Mouse (Mus musculus) frontal cortex, adult (tissue): ENCODE measurements around the gene Dnah17.

Experiments used
- ATAC-seq: cut with Nextera tagmentation; 2 replicates; pipeline ENCODE4 v1.9.2; 2017; ENCODE audit warnings: mild to moderate bottlenecking, moderate library complexity, mixed read lengths; ENCODE audit not compliant: low TSS enrichment

Gene Dnah17

DNA sequence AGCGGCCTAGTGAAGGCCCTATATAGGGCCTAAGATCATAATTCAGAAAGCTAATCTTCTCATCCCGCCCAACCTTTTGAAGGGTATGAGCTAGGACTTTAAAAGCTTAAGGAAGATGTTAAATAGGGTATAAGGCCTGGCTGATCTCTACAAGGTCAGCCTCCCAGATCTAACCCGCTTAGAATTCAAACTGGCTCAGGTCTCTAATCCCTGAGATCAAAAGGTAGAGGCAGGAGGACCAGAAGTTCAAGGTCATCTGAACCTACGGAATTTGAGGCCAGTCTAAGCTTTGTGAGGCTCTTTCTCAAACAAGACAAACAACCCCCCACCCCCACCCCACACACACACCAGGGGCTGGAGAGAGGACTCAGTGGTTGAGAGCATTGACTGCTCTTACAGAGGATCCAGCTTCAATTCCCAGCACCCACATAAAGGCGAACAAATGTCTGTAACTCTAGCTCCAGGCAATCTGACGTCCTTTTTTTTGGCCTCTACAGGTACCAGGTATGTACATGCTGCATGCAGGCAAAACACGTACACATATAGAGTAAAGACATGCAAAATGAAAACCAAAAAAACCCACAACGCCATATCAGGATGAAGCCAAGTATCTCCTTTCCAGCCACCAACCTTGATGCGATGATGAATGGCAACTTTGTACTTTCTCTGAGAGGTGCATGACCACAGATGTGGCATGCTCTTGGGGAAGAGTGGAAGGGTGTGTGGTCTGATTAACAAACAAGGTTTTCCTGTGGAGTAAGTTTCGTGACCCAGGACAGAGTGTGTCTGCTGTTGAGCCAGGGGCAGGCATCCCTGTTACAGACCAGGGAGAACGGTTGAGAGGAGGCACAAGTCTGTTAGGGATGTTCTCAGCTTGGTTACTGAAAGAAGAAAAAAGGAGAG, 157.5 kb downstream of the Dnah17 start:
- ATAC-seq, result no peak
